Mouse (Mus musculus) testis, postnatal 10 days (tissue): ENCODE measurements around the gene Mapre1.
A peak's percentile ranks its signal among the peaks of the same experiment; 100 is the strongest.

Experiments
- DNase-seq: peaks from one replicate; pipeline ENCODE4 v3.0.0; 2021; ENCODE audit warnings: low spot score

Mapre1 gene

GRCm38 (mm10) chr2:153778638-153779362, 37.7 kb downstream of the Mapre1 start:
- peak; percentile 94 for DNase-seq

GRCm38 (mm10) chr2:153779394-153779981, 38.4 kb downstream of the Mapre1 start, which contains the start of gene Efcab8:
Gene Efcab8 (plus strand): TSS chr2:153779931.
- DNase-seq, result no peak

- no peak for DNase-seq
Measured at GRCm38 (mm10) chr2:153781181-153781580, 40.1 kb downstream of the Mapre1 start.

GRCm38 (mm10) chr2:153784668-153785067, 43.6 kb downstream of the Mapre1 start:
- DNase-seq, result peak; percentile 63

- DNase-seq, result no peak
Measured at GRCm38 (mm10) chr2:153793366-153793765, 52.3 kb downstream of the Mapre1 start.

- no peak for DNase-seq
Measured at GRCm38 (mm10) chr2:153795090-153795489, 54.0 kb downstream of the Mapre1 start.

- peak; percentile 87 for DNase-seq
Measured at GRCm38 (mm10) chr2:153807464-153807863, 66.4 kb downstream of the Mapre1 start.

- DNase-seq, result no peak
Measured at GRCm38 (mm10) chr2:153808146-153808545, 67.1 kb downstream of the Mapre1 start.

- DNase-seq, result no peak
Measured at GRCm38 (mm10) chr2:153808841-153809240, 67.8 kb downstream of the Mapre1 start.

- DNase-seq, result no peak
Measured at GRCm38 (mm10) chr2:153809921-153810320, 68.8 kb downstream of the Mapre1 start.

GRCm38 (mm10) chr2:153822005-153822543, 81.0 kb downstream of the Mapre1 start:
- DNase-seq, result no peak
